Mouse (Mus musculus) layer of hippocampus, postnatal 25 days (tissue): ENCODE measurements around the gene Nrde2. TPM values are rescaled to one million over a fixed set of nuclear protein-coding genes. Genes with fewer than 3 reads are reported as not detected.

ENCODE experiments used
- DNase-seq, 2 experiments: peaks; one replicate each; pipeline ENCODE4 v3.0.0; 2022; ENCODE audit warnings: mixed read lengths in 2 of 2, low spot score in 1 of 2; ENCODE audit errors: extremely low spot score in 1 of 2
- total RNA-seq, 2 experiments: library from RNA; stranded (reverse); gene quantifications; 2 replicates each; pipeline ENCODE4 v1.2.3; 2021

The Nrde2 gene
- total RNA-seq, 2 experiments from 2014 or later = 19.4 to 21.7 TPM

GRCm38 (mm10) chr12:100180802-100181201, 21.3 kb upstream of the Nrde2 start:
- no peak for DNase-seq

DNA sequence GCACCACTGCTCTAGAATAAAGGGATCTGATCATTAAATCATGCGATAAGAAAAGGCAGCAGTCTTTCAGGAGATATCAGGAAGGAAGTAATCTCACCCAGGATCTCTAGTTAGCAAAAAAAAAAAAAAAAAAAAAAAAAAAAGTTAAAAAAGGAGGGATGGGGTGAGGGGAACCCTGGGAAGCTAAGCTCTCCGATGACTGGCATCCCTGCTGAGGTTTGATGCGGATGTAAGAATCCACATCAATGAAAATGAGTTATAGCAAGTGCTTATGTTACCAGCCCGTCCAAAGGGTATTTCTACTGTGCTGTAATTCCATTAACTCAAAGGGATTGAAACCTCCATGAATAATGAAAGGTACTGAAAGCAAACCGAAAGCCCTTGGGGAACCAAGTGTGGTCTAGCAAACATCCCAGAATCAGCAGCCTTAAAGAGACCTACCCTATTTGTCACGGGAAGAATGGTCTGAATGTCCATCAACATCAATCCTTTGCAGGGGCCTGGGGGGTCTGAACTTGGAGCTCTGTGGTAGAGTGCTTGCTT, 19.5 kb upstream of the Nrde2 start:
- no peak for DNase-seq

- DNase-seq = no peak
Observed at GRCm38 (mm10) chr12:100176469-100177056, 17.1 kb upstream of the Nrde2 start.

- no peak for DNase-seq
Observed at GRCm38 (mm10) chr12:100172481-100172880, 13.0 kb upstream of the Nrde2 start.

GRCm38 (mm10) chr12:100167931-100168871, 8.7 kb upstream of the Nrde2 start:
- no peak for DNase-seq

DNA sequence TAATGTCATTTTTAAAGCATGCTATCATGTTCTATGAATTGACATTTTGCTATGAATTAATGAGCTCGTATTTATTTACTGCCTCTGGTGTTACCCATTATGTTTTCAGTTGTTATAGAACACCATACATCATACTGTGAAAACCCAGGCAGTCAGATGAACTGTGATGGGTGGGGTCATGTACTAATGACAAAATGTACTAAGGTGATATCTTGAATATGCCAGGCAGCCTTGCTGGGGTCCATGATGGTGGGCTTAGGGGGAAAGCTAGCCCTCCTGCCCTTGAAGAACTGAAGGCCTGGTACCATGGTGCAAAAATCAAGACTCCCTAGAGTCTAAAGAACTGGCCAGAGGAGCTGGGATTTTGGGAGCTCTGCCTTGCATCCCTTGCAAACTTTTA, 8.0 kb upstream of the Nrde2 start:
- DNase-seq = no peak

DNA sequence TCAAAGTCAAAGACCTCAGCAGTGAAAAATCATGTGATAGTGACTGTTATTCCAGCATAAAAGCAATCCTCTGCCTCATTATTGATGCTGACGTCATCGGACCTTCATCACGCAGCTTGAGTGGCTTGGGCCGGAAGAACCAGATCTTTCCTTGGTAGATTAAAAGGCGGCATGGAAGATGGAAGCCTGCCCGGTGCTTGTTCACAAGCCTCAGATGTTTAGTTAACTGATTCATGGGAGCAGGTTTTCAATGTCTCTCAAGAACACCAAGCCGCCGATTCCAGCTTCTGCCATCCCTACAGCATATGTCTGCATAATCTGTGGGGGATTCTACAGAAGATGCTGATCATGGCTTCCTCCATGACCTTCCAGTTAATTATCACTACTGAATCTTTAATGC, 7.5 kb upstream of the Nrde2 start:
- peak in 1 of 2 experiments; percentile 31 for DNase-seq

DNA sequence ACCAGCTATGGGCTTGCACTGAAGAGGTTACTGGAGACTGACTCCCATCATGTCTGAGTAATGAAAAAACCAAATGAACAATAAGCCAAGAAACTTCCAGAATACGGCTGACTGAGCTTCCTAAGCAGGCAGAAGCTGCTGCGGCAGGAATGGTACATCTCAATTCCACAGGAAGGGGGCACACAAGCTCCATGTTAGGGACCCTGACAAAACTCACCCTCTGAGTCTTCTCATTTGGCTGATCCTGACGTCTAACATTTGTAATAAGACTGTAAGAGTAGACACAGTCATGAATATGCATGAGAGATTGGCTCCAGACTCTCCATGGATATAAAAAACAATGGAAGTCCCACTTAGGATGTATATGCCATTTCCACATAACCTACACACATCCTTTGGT, 6.7 kb upstream of the Nrde2 start:
- DNase-seq = peak in 1 of 2 experiments; percentile 61

DNA sequence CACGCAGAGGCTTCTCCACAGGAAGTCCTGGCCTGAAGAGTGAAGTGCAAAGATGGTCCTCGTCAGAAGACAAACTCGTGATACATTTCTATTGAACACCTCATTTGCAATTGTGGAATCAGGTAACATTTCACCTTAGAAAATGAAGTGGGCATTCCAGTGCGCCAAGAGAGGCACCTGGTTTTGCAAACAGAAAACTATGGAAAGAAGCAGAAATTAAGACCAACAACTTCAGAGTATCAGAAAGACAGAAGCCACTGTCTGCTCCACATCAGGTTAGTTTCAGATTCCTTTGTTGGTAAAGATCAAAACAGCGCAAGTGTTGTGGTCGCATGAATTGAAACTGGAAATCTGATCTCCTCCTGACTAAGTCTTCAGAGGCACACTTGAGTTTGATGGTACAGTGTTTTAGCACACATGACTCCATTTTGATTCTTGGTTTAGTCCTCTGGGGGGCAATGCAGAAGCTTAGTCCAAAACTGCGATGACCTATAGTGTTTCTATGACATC, 5.6 kb upstream of the Nrde2 start:
- no peak for DNase-seq

DNA sequence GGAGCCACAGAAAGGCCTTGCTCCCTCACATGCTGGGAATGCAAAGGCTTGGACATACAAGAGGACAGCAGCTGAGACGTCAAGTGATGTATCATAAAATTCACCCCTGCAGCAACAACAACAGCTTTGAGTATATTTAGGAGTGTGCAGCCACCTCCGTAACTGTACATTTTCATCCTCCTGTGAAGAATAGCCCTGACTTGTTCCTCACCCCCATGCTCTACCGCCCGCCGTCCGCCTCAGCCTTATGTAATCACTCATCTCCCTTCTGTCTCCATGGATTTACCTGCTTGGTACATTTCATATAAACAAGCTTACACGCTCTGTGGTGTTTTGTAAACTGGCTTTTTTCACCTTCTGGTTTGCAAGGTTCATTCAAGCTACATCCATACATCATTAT, 7.0 kb downstream of the Nrde2 start:
- no peak for DNase-seq

GRCm38 (mm10) chr12:100144269-100144668, 15.2 kb downstream of the Nrde2 start:
- no peak for DNase-seq

- DNase-seq = no peak
Observed at GRCm38 (mm10) chr12:100143737-100144136, 15.7 kb downstream of the Nrde2 start.

DNA sequence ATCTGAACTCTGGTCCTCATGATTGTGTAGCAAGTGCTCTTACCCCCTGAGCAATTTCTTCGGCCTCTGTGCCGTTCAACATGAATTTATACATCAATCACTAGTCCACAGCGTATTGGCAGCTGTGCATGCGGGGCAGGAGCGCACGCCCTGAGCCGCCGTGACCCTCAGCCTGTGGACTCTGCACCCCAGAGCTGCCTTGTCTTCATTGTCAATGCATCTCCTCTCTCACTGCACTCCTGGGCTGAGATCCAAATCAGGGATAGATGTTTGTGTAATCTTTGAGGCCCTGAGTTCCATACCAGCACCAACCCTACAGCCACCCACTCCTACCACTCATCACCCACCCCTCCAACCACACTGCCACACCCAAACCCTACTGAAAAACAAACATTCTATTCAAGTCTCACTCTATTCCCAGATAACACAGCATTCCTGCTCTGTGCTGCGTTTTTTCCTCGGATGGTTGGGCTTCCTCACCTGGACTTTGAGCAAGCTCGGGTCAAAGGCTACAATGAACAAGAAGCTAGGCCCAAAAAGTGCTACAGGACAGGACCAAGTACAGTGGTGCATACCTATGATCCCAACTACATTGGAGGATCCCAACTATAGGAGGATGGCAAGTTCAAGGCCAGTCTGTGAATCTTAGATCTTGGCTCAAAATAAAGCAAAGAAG, 16.5 kb downstream of the Nrde2 start:
- DNase-seq = no peak

GRCm38 (mm10) chr12:100135117-100135516, 24.3 kb downstream of the Nrde2 start:
- DNase-seq = no peak

DNA sequence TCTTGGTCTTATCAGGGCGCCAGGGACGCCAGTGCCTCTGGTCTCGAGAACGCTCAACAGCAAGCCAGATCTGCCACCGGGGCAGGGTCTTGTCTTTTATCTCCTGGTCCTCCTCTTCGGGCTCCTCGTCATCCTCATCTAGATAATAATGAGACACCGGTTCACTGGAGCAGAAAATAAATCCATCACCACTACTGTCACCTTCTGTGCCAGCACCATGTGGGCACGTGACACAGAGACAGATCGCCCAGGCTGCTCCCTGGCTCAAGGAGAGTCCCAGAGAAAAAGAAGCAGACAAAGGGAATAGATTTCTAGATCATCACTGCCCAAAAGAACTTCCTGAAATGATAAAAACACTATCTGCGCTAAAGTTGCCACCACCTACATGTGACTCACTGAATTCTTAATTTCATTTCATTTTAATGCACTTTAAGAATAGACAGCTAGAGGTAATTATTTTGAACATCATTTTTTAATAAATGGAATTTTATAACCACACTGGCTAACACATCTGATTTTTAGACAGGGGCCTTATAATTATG, 25.0 kb downstream of the Nrde2 start:
- DNase-seq = no peak

GRCm38 (mm10) chr12:100131655-100132054, 27.8 kb downstream of the Nrde2 start:
- peak; percentile 69 to 85 for DNase-seq

GRCm38 (mm10) chr12:100131167-100131566, 28.3 kb downstream of the Nrde2 start:
- DNase-seq = no peak

DNA sequence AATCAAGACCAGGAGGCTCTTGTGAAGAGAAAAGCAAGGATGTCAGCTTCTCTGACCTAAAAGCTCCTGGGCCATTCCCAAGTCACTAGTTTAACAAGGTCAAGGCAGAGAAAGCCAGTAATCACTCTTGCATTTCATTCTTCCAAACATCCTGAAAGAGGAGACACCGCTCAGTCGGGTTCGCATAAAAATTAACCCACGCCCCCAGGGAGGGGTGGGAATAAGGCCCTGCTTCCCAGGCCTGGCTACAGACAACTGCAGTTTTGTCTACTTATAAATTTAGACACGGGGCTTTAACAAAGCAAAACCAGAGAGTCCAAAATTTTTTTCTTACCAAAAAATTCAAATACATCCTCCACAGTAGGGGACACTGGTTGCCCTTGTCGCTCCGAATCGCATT, 30.5 kb downstream of the Nrde2 start:
- DNase-seq = no peak

GRCm38 (mm10) chr12:100128522-100128921, 30.9 kb downstream of the Nrde2 start:
- DNase-seq = no peak

DNA sequence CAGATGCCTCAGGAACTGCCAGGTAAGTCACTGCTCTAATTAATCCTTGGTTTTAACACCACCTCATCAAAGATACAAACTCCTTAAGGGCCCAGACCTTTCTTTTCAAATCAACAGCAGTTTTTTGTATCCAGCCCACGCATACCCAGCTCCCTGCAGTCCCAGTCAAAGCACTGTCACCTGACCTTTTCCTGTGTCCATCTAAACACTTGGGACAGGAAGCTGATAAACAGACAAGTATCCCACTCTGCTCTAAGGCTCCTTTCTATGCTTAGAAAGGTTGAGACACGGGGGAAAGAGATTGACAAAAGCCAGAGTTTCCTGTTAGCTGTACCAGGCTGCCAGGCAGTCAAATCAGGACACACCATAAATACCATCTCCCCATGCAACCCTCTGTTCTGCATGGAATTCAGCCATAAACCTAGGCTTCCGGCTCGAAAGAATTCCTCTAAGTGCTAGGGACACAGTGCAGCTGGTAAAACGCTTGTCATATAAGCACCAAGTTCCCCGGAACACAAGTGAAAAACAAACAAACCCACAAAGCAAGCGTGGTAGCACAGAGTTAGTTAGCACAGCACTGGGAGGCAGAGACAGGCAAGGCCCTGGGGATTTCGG, 31.5 kb downstream of the Nrde2 start:
- no peak for DNase-seq
